ENCODE assay signal across 8 mouse cellular contexts in genomic region chr10:9675550-9676417, GRCm38 (mm10). TPM values are rescaled to one million over a fixed set of nuclear protein-coding genes. Genes with fewer than 3 reads are reported as not detected.
DNase-seq lines count a peak whose midpoint lies in the region; ATAC-seq lines count a peak whose summit lies in the region.

No protein-coding gene starts in this region.

- peak; percentile 18 to 30 for DNase-seq in adrenal gland, adult (ENCODE audit: inconsistent age in 2 of 2, low spot score in 1 of 2)
- DNase-seq in adrenal gland, adult 8-10 months = no peak
- peak; percentile 10 to 31 for DNase-seq in heart, postnatal 14 days
- DNase-seq in liver, embryonic 13.5 days = no peak
- peak; percentile 13 for DNase-seq in right cerebral cortex, postnatal 14 days
- DNase-seq in ovary, postnatal 14 days (ENCODE audit: low spot score) = no peak

- peak overlapping the region; percentile 69 for H3K4me2 ChIP-seq in liver, embryonic 13.5 days

- no peak overlapping the region for H3K27ac ChIP-seq in liver, embryonic 13.5 days

- intact Hi-C loops in heart, postnatal 14 days (cut with DNase I) = loop anchor here (2.0 to 10.0 kb wide), 5 partner anchors 498 to 931 kb away; no protein-coding TSS in a partner anchor

- no peak overlapping the region; the same call in 1 of the 2 replicates for H3K9ac ChIP-seq in liver, embryonic 13.5 days

- peaks cover 43% of the 10 kb centered on the region for H3K4me1 ChIP-seq in megakaryocyte, embryonic 14.5 days
- H3K4me1 ChIP-seq in liver, embryonic 13.5 days (replicated peaks) = peaks cover 14% of the 10 kb centered on the region

- H3K27me3 ChIP-seq in megakaryocyte, embryonic 14.5 days (replicated peaks) = peaks cover 58% of the 10 kb centered on the region
- peaks cover 54% of the 10 kb centered on the region for H3K27me3 ChIP-seq in liver, embryonic 13.5 days

- no peak for ATAC-seq in megakaryocyte, adult 5-6 weeks (ENCODE audit: poor library complexity, severe bottlenecking)
- no peak for ATAC-seq in liver, embryonic 13.5 days (ENCODE audit: low read depth)

- peak overlapping the region; percentile 91 for H3K4me3 ChIP-seq in megakaryocyte, embryonic 14.5 days (replicated peaks)
- peak overlapping the region; percentile 56 for H3K4me3 ChIP-seq in liver, embryonic 13.5 days (replicated peaks)

- no peaks in the 10 kb centered on the region for H3K9me3 ChIP-seq in megakaryocyte, embryonic 14.5 days
- H3K9me3 ChIP-seq in liver, embryonic 13.5 days (replicated peaks) = no peaks in the 10 kb centered on the region

- 3% methylated on average over 36 of the region's 36 CpGs for WGBS in liver, embryonic 13.5 days (ENCODE audit: insufficient replicate concordance)

- H3K36me3 ChIP-seq in megakaryocyte, embryonic 14.5 days (replicated peaks; ENCODE audit: low read length) = no peaks in the 10 kb centered on the region
- no peaks in the 10 kb centered on the region for H3K36me3 ChIP-seq in liver, embryonic 13.5 days

RNA-seq across cellular contexts. Expression of gene Samd5, which starts 0.8 kb away (rescaled TPM):
- 10 to 100 TPM in 2 of 4 experiments, 1 to 10 TPM in 2; 2.5 to 16.0 (median 6.7) TPM for total RNA-seq in adrenal gland, adult 8-10 months (2022)
- not detected in 2 replicates for polyA plus RNA-seq in megakaryocyte, embryonic 14.5 days (2012; ENCODE audit: insufficient read depth, low replicate concordance)
- total RNA-seq in megakaryocyte, adult 5-6 weeks (2015) = not detected in 2 replicates
- total RNA-seq in megakaryocyte, adult 5-6 weeks (2017) = not detected in 2 replicates
- total RNA-seq in heart, postnatal 14 days (2021) = 1 to 10 TPM; 6.2 to 6.7 TPM
- polyA plus RNA-seq in liver, embryonic 13.5 days (2015; fragmentation: Nextera tagmentation; extraction: Ambion mirVana) = 0.52 and 0.63 TPM in 2 replicates

Comparison
In these comparisons a context has a peak if more than half of its experiments do, and no peak if none do; other contexts are left out.
1. DNase-seq: peak in adrenal gland, adult (2 of 2), heart, postnatal 14 days (2 of 2) and right cerebral cortex, postnatal 14 days (single experiment); none in adrenal gland, adult 8-10 months (single experiment), liver, embryonic 13.5 days (single experiment) and ovary, postnatal 14 days (single experiment).